Mouse (Mus musculus): Measurements from ENCODE around the gene Cyp4x1.

Cyp4x1 gene

GRCm38 (mm10) chr4:115090592-115090991 is 43.5 kb downstream of the Cyp4x1 start:
- DNase-seq (ENCODE audit: low spot score in 2 of 2), result peak in 1 of 2 experiments; percentile 66

DNA sequence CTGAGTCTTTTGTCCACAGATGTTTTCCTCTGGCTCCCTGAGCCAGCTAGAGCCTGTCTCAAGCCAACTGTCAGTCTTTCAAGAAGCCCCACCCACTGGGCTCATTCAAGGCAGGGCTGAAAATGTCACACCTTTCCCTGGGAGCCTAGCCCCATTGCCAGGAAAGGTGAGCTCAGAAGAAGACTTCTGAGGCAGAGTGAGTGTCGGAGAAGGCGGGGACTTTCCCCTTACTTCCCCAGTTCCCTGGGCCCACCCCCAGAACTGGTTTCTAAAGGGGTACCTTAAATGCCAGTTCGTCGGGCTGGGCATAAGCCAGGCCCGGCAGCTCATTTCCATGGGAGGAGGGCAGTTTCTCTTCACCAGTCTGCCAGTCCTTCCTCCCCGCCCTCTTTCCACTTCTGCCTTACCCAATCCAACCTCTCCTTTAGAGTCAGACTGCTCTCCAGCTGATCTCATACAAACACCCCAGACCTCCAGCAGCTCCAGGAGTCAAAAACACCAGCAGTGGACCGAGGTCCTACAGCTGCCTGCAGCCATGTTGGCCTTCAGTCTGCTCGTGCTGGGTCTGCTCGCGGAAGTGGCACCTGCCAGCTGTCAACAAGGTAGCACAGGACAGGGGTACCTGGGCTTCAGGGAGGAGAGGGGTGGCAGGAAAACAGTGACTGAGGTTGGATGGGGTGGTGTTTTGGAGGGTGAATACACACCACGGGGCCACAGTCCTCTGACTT is 45.3 kb downstream of the Cyp4x1 start, which contains the start of gene Pdzk1ip1:
Pdzk1ip1 (plus strand) TSS at position 98 of the 728 bp plus-strand sequence.
- DNase-seq (ENCODE audit: low spot score in 2 of 2), result peak in 1 of 2 experiments; percentile 55

DNA sequence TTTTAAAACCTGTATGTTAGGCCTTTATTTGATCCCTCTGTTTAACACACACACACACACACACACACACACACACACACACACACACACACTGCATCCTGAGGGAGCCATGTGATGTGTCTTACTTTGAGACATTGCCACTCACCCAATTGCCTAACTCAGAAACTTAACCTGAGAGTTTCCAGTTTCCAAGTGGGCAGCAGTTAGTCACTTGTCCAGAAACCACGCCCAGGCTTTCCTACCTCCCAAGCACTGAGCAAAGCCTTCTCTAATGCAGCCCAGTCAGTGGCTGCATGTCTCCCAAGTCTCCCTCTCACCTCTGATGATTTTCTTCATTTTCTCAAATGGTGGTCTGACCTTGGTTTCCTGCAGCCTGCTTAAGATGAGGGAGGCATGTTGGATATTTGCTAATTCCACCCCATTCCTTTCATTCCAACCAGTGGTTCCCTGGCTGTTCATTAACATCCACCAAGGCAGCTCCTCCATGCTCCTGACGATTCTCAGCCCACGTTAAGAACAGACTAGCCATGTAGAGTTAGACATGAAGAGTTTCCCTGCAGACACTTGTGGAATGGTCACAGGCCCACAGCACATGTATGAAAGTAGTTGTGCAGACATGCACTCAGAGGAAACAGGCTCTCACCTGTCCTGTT is 47.2 kb downstream of the Cyp4x1 start:
- DNase-seq (ENCODE audit: low spot score in 2 of 2), result no peak

DNA sequence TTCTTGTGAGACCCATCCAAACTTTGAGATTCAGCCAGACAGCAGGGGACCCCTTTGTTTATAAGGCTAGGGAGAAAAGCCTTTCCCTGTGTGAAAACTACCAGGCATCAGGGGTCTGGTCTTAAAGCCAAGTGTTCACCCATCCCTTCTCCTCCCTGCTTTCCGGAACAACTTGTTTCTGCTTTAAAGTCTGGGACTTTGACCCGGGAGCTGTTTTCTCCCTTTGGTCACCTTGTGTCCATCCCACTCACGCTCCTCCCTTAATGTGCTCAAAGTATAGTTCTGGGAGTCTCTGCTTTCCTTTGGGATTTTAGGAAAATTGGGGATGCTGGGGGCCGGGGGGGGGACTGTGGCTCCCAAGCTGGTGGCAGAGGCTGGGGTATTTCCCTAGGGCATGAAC is 47.8 kb downstream of the Cyp4x1 start:
- DNase-seq (ENCODE audit: low spot score in 2 of 2), result no peak

GRCm38 (mm10) chr4:115085522-115086095 is 48.5 kb downstream of the Cyp4x1 start:
- DNase-seq (ENCODE audit: low spot score in 2 of 2), result peak; percentile 65 to 87

DNA sequence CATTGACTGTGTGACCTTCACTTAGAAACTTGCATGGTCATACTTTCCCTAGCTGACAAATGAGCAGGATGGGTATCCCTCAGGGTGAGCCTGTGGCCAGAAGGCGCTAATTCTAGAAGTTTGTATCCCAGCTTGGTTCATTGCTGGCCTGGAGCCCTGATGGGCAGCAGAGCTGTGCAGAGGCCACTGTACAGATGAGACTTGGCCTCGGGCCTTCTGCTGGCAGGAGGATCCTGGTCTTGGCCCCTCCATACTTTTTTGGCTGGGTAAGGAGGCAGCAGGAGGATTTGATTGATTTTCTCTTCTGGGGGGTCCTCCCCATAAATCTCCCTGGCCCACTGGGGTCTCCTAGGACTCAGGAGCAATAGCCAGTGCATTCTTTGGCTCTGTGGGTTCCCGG is 51.0 kb downstream of the Cyp4x1 start:
- no peak for DNase-seq (ENCODE audit: low spot score in 2 of 2)

DNA sequence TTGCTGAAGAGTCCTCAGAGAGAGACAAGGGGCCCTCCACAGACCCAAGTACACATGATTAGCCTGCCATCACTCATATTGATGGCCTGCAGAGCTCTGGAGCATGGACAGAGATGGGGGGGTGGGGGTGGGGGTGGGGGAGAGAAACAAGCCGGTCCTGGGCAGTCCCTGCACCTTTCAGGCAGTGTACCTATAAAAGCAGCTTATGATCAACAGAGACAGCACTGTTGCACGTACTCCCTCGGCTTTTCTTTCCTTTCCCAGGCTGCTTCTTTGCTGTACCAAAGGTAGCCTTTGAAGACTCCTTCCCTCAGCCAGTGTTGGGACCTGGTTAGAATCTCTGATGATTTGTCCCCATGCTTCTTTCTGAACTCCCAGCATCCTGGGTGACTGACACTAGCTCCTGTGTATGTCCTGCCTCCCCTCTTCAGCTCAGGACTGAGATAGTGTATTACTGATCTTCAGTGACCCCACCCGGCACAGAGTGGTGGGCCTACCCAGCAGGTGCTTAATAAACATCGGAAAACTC is 54.2 kb downstream of the Cyp4x1 start:
- DNase-seq (ENCODE audit: low spot score in 2 of 2), result no peak

GRCm38 (mm10) chr4:115078892-115079820 is 54.9 kb downstream of the Cyp4x1 start:
- no peak for DNase-seq (ENCODE audit: low spot score in 2 of 2)

GRCm38 (mm10) chr4:115075204-115075915 is 58.7 kb downstream of the Cyp4x1 start:
- DNase-seq (ENCODE audit: low spot score in 2 of 2), result no peak

GRCm38 (mm10) chr4:115074789-115075188 is 59.3 kb downstream of the Cyp4x1 start:
- DNase-seq (ENCODE audit: low spot score in 2 of 2), result no peak

DNA sequence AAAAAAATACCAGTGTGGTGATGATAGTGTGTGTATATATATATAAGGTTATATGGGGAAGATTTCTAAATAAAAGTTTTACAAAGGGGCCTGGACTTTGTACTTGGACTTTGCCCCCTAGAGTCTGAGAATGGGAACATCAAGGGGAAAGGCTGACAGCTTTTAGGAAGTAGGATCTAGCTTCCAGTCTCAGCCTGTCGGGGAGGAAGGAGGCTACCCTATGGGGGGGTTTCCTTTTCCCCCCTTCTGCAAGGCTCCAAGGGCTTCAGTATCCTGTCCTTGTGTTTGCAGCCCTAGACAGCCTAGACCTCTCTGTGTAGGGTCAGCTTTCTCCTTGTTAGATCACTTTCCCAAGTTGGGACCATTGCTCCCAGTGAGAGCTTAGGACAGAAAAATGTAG is 62.4 kb downstream of the Cyp4x1 start:
- no peak for DNase-seq (ENCODE audit: low spot score in 2 of 2)

- DNase-seq (ENCODE audit: low spot score in 2 of 2), result no peak
Measured at GRCm38 (mm10) chr4:115063518-115064239, 70.4 kb downstream of the Cyp4x1 start.

DNA sequence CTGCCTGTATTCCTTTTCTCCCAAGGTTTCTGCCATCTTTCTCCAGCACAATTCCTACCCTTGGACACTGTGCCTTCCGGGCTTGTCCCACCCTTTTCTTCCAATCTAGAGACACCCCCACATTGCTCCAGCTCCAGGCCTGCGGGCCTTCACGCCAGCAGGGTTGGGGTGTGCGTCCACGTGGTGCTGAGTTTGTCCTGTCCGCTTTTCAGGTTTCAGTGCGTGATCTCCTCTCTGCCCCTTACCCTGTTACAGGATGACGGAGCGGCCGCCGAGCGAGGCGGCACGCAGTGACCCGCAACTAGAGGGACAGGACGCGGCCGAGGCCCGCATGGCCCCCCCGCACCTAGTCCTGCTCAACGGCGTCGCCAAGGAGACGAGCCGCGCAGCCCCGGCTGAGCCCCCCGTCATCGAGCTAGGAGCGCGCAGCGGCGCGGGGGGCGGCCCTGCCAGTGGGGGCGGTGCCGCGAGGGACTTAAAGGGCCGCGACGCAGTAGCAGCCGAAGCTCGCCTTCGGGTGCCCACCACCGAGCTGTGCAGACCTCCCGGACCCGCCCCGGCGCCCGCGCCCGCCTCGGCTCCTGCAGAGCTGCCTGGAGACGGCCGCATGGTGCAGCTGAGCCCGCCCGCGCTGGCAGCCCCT is 71.1 kb downstream of the Cyp4x1 start:
- DNase-seq (ENCODE audit: low spot score in 2 of 2), result peak; percentile 45 to 79

DNA sequence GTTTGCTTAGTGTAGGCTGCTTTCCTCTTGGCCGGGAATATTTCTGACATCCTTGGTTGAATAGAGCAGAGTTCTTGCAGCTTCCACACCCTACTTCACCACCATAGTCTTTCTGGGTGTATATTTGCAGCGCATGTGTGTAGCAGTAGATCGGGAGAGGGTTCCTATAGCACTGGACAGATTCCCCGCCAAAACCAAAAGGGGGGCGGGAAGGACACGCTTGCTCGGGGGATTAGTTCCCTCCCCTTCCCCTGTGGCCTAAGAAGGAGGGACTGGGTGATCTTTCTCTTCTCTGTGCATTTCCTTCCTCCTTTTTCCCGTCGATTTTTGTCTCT is 71.6 kb downstream of the Cyp4x1 start:
- DNase-seq (ENCODE audit: low spot score in 2 of 2), result peak in 1 of 2 experiments; percentile 39

DNA sequence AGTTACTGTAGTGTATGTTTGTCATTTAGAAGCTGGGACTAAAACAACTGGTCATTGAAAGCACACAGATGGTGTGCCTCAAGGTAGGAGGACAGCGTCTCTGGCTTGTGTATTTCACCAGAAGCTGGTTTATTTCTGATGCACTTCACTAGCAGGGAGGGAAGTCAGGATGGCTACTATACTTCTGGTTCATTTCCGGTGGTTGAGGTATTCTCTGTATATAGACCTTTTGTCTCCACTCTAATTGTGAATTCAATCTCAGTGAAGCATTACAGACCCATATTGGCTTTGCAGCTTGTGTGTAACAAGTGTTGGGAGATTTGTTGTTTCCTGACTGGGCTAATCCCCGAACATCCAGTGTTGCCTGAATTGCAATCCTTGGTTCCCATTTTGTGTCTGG is 73.3 kb downstream of the Cyp4x1 start:
- no peak for DNase-seq (ENCODE audit: low spot score in 2 of 2)

DNA sequence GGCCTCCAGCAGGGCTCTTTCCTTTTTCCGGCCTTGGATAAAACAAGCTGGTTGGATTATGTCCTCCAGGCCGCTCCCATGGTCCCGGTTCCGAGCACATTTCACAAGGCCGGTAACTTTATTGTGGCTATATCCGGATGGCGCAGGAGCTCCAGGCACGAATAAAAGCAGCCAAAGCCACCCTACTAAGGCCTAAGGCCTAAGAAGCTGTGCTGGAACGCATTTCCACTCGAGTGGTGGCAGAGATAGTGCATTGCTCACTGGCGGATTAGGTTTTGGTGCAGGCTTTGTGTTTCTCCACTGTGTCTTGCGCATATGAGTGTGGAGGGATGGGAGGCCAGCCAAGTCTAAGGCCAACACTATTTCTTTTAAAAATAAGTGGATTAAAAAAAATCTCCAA is 74.2 kb downstream of the Cyp4x1 start:
- DNase-seq (ENCODE audit: low spot score in 2 of 2), result peak; percentile 39 to 71

DNA sequence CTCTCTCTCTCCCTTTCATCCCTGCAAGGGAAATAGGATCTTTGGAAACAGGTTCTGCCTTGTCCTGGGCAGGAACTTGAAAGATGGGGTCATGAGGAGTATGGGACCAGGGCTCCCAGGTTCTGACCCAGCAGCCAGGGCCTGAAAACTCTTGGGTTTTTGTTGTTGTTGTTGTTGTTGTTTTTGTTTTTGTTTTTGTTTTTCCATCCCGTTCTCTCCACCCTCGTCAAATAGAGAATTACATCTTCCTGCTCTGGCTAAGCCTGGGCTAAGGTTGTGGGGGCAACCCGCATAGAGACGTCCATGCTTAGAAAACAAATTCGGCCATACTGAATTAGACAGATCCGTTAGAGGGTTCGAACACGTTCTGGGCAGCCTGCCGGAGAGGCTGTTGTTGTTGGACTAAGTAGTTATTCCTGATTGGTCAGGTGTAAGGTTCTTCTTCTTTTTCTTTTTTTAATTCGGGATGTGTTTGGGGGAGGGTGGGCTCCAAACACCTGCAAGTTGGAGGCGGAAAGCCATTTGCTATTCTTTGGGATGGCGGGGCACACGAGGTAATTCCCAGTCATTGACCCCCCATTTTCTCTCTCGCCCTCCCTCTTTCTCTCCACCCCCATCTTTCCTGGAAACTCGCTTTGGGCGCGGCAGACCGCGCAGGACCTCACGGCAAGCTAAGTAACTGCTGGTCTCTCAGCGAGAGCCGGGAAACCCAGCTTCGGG is 75.0 kb downstream of the Cyp4x1 start:
- peak; percentile 69 to 82 for DNase-seq (ENCODE audit: low spot score in 2 of 2)

- no peak for DNase-seq (ENCODE audit: low spot score in 2 of 2)
Measured at GRCm38 (mm10) chr4:115058317-115058761, 75.7 kb downstream of the Cyp4x1 start.

- DNase-seq (ENCODE audit: low spot score in 2 of 2), result peak; percentile 58 to 83
Measured at GRCm38 (mm10) chr4:115057674-115058316, 76.3 kb downstream of the Cyp4x1 start.

All from spleen, postnatal 4 days (tissue).